Mouse (Mus musculus) lung, postnatal 36 days (tissue): ENCODE measurements at regions not wholly inside any gene's neighbourhood (a gene's known extent, or its start where the extent isn't known, plus 50 kb on each side); places are given as distances from the start of the nearest gene placed in this dataset.

Experiments
- DNase-seq: peaks from one replicate; pipeline ENCODE4 v3.0.0; 2022; ENCODE audit warnings: mixed read lengths

DNA sequence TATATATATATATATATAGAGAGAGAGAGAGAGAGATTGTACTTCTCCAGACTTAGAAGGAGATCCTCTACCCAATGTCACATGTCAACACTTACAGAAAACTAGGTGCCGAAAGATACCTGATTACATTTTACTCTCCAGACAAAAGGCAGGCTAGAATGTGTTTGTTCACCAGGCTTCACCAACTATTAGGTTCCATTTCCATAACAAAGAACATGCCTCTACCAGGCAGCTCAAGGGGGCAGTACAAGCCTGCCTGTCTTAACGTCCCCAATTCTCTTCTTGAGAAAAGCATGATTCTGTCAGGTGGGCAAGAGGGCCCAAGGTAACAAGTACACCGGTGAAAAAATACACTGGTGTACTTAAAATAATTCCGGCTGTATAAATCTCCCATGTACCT is 72.8 kb upstream of the Med14 start:
- DNase-seq = no peak

DNA sequence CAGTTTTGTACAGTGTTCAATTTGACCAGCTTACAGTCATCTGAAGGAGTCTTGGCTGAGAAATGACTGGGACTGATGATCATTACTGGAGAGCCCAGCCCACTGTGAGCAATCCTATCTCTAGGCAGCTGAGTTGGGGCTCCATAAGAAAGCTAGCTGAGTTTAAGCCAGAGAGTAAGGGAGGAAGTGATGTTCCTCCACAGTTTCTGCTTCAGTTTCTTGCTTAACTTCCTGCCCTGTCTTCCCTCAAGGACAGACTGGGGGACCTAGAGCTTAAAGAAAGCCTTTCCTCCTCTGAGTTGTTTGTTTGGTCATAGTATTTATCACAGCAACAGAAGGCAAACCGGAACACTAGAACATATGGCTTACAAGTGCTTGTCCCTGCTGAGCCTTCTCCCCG is 70.8 kb upstream of the Med14 start:
- DNase-seq = no peak

DNA sequence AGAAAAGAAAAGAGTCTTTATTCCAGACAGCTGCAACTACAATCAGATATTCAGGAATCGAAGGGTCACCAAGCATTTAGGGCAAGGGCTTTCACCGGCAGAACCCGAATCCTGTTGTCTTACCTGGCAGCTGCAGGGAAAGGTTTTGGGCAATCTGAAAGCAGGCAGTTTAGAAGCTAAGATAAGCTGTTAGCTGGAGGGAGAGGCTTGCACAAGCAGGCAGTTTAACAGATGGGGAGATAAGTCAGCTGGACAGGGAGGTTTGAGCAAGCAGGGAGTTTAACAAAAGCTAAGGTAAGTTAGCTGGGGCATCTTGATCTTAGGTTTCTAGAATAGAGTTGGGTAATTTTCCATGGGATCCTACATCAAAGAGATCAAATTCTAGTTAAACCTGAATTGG is 67.3 kb upstream of the Med14 start:
- no peak for DNase-seq

DNA sequence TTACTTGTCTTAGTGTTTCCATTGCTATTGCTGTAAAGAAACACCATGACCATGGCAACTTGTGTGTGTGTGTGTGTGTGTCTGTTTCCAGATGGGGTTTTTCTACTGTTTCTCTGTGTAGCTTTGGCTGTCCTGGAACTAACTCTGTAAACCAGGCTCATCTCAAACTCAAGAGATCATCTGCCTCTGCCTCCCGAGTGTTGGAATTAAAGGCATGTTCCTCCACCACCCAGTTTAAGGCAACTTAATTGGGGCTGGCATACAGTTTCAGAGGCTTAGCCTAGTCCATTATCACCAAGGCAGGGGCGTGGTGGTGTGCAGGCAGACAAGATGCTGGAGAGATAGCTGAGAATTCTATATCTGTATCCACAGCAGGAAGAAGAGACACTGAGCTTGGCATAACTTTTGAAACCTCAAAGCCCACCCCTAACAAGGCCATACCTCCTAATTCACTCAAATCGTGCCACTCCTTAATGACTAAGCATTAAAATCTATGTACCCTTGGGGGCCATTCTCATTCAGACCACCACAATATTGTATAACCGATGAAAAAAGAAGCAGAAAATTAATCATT is 65.5 kb upstream of the Med14 start:
- no peak for DNase-seq

DNA sequence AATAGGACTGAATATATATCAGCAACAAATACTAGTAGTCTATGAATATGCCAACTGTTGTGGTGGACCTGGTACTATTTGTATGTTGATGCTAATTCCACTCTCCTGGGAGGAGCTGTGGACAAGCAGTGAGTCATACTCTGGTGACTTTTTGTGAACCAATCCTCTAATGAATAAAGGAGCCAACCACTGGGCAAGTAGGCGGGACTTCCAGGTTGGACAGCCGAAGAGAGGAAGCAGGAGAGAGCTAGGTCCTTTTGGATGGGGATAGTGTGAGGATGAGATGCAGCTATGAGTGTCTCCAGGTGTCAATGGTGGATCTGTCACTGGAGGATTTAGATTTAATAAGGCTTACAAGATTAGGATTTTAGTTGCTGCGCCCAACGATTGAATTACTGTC is 64.8 kb upstream of the Med14 start:
- no peak for DNase-seq

DNA sequence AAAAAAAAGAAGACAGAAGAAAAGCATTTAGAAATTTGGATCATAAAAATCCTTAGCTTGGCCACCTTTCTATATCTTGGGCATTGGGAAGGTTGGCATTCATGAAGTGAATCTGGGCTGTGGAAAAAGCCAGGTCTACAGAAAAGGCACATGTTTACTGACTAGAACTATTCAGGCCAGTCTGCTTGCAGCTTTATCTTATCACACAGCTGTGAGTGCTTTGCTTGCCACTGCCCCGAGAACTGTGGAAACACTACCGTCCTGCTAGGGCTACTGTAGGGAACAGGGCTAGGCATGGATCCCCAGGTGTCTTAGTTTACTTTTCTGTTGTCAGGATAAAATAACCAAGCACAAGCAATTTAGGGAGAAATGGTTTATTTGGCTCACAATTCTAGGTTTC is 63.4 kb upstream of the Med14 start:
- no peak for DNase-seq

DNA sequence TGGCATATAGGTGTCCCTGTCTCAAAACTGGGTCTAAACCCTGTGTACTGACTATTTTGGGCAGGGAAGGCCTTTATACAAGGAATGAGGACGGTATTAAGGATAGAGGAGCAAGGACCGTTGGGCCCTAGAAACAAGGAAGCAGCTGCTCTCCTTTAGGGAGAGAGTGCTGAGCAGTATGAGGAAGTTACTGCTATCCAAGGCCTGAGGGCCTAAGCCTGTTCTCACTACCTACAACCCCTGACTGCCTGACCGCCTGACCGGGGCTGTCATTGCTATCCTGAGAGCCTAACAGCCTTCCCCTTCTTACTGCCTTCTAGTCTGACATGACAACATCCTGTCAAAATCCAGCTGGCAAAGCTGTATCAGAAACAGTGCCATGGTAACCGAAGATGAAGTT is 62.6 kb upstream of the Med14 start:
- no peak for DNase-seq

DNA sequence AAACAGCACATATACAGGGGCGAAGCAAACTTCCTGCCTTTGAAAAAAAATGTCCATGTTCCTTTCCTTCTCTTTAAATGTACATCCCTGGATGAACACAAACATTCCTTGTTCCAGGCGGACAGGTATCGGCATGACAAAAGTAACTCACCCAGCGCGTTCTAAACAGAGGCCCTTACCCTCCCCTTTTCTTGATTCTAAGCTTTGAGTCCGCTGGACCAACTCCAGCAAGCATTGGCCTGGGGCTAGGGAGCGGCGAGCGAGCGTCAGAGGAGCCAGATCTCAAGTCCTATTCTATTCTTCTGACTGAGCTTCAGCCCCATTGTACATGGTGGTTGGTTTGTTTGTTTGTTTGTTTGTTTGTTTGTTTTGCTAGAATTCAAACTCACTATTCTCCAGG is 60.9 kb upstream of the Med14 start:
- no peak for DNase-seq

DNA sequence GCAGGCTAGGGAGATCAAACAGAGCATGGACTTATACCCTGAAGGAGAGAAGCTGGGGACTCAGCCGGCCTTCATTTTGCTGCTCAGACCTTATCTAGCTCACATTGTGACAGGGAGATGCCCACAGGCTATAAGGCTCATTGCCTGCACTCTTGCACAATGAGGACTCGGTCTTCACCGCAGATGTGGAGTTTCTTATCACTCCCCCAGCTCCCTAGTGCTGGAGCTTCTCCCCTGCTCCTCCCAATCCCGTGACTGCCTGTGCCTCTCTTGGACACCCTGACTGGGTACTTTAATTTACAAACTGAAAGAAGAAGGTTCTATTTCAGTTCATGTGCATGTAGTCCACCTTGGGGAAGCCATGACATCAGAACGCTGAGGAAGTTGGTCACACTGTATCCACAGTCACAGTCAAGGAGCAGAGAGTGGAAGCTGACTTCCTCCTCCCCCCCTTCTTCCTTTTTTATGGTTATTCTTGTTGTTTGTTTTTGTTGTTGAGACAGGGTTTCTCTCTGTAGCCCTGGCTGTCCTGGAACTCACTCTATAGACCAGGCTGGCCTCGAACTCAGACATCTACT is 51.3 kb upstream of the Med14 start:
- no peak for DNase-seq
